In the genomic region with DNA sequence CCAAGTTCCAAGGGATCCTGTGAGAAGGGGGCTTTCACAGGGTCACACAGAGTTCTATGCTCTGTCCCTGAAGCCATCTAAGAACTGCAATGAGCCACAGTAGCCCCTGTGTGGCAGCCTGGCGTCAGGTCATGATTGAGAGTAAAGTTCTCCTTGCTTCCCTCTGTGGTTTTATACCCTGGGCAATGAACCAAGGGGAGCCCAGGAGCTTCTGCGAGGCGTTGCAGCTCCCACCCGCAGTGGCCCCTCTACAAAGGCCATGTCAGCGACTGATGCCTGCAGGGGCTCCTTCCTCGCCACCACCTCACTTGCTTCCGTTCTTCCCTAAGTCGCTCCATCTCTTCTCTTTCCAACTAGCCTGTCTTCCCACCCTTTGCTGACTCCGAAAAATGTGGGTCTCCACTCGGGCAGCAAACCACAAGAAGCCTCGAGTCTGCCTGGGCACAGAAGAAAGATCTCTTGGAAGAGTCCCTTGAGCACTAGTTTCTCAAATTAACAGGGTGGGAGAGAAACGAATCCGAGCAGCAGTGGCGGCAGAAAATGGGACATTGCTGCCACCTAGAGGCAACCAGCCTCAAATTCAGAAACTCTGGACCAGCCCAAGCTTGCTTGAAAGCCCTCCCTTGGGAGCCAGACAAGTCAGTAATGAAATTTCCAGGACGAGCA, we compare ENCODE assay signal across 8 mouse cellular contexts. TPM values are rescaled to one million over a fixed set of nuclear protein-coding genes. Genes with fewer than 3 reads are reported as not detected.
A peak's percentile ranks its signal among the peaks of the same experiment; 100 is the strongest.
DNase-seq lines count a peak whose midpoint lies in the region; ATAC-seq and TF ChIP-seq lines count a peak whose summit lies in the region.

No protein-coding gene starts in this region.

- H3K27ac ChIP-seq in heart, embryonic 13.5 days (replicated peaks) = no peak overlapping the region
- no peak overlapping the region for H3K27ac ChIP-seq in kidney, postnatal 0 days
- H3K27ac ChIP-seq in liver, embryonic 13.5 days = no peak overlapping the region
- H3K27ac ChIP-seq in stomach, embryonic 14.5 days (ENCODE audit: low read length) = no peak overlapping the region

- 2% methylated on average over 15 of the region's 15 CpGs for WGBS in heart, embryonic 13.5 days
- 2% methylated on average over 15 of the region's 15 CpGs for WGBS in kidney, postnatal 0 days
- WGBS in liver, embryonic 13.5 days (ENCODE audit: insufficient replicate concordance) = under 1% methylated on average over 15 of the region's 15 CpGs
- 2% methylated on average over 15 of the region's 15 CpGs for WGBS in stomach, embryonic 14.5 days

- ATAC-seq in erythroid progenitor cell, adult 5-6 weeks (replicated peaks; ENCODE audit: low FRiP score, poor library complexity, severe bottlenecking) = 0 out of 2 replicates have a peak, but pooled peaks have one; percentile 52
- 0 out of 2 replicates have a peak, but pooled peaks have one; percentile 35 for ATAC-seq in heart, embryonic 13.5 days (ENCODE audit: extremely low read depth, insufficient number of reproducible peaks, low FRiP score, low TSS enrichment)
- ATAC-seq in kidney, postnatal 0 days (replicated peaks; ENCODE audit: low FRiP score, low read depth) = peak; percentile 72
- peak; percentile 63 for ATAC-seq in liver, embryonic 13.5 days (ENCODE audit: low read depth)
- peak; percentile 75 for ATAC-seq in stomach, embryonic 14.5 days (ENCODE audit: insufficient number of reproducible peaks, insufficient read depth, low FRiP score, low read depth)

- no peaks in the 10 kb centered on the region for H3K9me3 ChIP-seq in heart, embryonic 13.5 days
- H3K9me3 ChIP-seq in kidney, postnatal 0 days (replicated peaks; ENCODE audit: low read length) = no peaks in the 10 kb centered on the region
- H3K9me3 ChIP-seq in liver, embryonic 13.5 days (replicated peaks) = no peaks in the 10 kb centered on the region
- no peaks in the 10 kb centered on the region for H3K9me3 ChIP-seq in stomach, embryonic 14.5 days (ENCODE audit: control insufficient read depth, low read depth, low read length)

- H3K4me2 ChIP-seq in heart, embryonic 13.5 days = peak overlapping the region; percentile 93
- peak overlapping the region; percentile 95 for H3K4me2 ChIP-seq in kidney, postnatal 0 days (ENCODE audit: low read length)
- H3K4me2 ChIP-seq in liver, embryonic 13.5 days = peak overlapping the region; percentile 72
- peak overlapping the region; percentile 93 for H3K4me2 ChIP-seq in stomach, embryonic 14.5 days (replicated peaks; ENCODE audit: low read depth, low read length)

- TF ChIP-seq POLR2A in brain, embryonic 14.5 days (IDR thresholded peaks at IDR 0.05; ENCODE audit: borderline replicate concordance, extremely low read depth, insufficient read depth, insufficient read length, poor library complexity, severe bottlenecking) = no peak

- no peaks in the 10 kb centered on the region for H3K36me3 ChIP-seq in heart, embryonic 13.5 days
- no peaks in the 10 kb centered on the region for H3K36me3 ChIP-seq in kidney, postnatal 0 days (ENCODE audit: insufficient read depth, low read length)
- no peaks in the 10 kb centered on the region for H3K36me3 ChIP-seq in liver, embryonic 13.5 days
- no peaks in the 10 kb centered on the region for H3K36me3 ChIP-seq in stomach, embryonic 14.5 days (ENCODE audit: control insufficient read depth, insufficient read depth, low read length)

- H3K4me3 ChIP-seq in heart, embryonic 13.5 days = peak overlapping the region; percentile 59
- peak overlapping the region; percentile 39 for H3K4me3 ChIP-seq in kidney, postnatal 0 days (replicated peaks; ENCODE audit: low read depth, low read length)
- peak overlapping the region; percentile 51 for H3K4me3 ChIP-seq in liver, embryonic 13.5 days (replicated peaks)
- peak overlapping the region; percentile 36 for H3K4me3 ChIP-seq in stomach, embryonic 14.5 days (ENCODE audit: low read depth, low read length)

- no peaks in the 10 kb centered on the region; the same call in 1 of the 2 replicates for H3K27me3 ChIP-seq in heart, embryonic 13.5 days (replicated peaks)
- H3K27me3 ChIP-seq in kidney, postnatal 0 days (ENCODE audit: insufficient read depth, low read length) = no peaks in the 10 kb centered on the region
- no peaks in the 10 kb centered on the region for H3K27me3 ChIP-seq in liver, embryonic 13.5 days
- H3K27me3 ChIP-seq in stomach, embryonic 14.5 days (ENCODE audit: control insufficient read depth, insufficient read depth, low read length) = no peaks in the 10 kb centered on the region

- TF ChIP-seq CTCF in brain, embryonic 14.5 days (IDR thresholded peaks at IDR 0.05; ENCODE audit: borderline replicate concordance, extremely low read depth, insufficient read depth, insufficient read length) = peak; percentile 95
- peak; percentile 81 for TF ChIP-seq CTCF in kidney, postnatal 0 days (IDR thresholded peaks at IDR 0.05; ENCODE audit: low read depth)

- peaks cover 5% of the 10 kb centered on the region; the same call in 1 of the 2 replicates for H3K4me1 ChIP-seq in heart, embryonic 13.5 days
- no peaks in the 10 kb centered on the region for H3K4me1 ChIP-seq in kidney, postnatal 0 days (replicated peaks; ENCODE audit: insufficient read depth, low read length)
- H3K4me1 ChIP-seq in liver, embryonic 13.5 days (replicated peaks) = peaks cover 4% of the 10 kb centered on the region; the same call in 1 of the 2 replicates
- H3K4me1 ChIP-seq in stomach, embryonic 14.5 days (ENCODE audit: control insufficient read depth, insufficient read depth, low read length) = 0 out of 2 replicates have a peak, but pooled peaks cover 3% of the 10 kb centered on the region

- peak overlapping the region; percentile 79 for H3K9ac ChIP-seq in heart, embryonic 13.5 days
- H3K9ac ChIP-seq in kidney, postnatal 0 days (ENCODE audit: low read depth, low read length) = peak overlapping the region; percentile 59
- H3K9ac ChIP-seq in liver, embryonic 13.5 days = peak overlapping the region; percentile 45; the same call in 1 of the 2 replicates
- H3K9ac ChIP-seq in stomach, embryonic 14.5 days (replicated peaks; ENCODE audit: low read depth, low read length) = peak overlapping the region; percentile 30; the same call in 1 of the 2 replicates

- peak; percentile 83 for DNase-seq in CD4-positive, CD25-positive, alpha-beta regulatory T cell, adult 2 months (ENCODE audit: low read depth, low spot score)
- peak; percentile 95 for DNase-seq in brain, embryonic 14.5 days (ENCODE audit: low read depth)
- peak; percentile 91 for DNase-seq in kidney, postnatal 0 days (ENCODE audit: low spot score)
- peak; percentile 32 for DNase-seq in liver, embryonic 13.5 days
- peak; percentile 44 to 68 for DNase-seq in natural killer cell, adult 2 months (ENCODE audit: low spot score in 2 of 2)

RNA-seq across cellular contexts. Expression of gene 1700016C15Rik, which starts 27.0 kb away (rescaled TPM):
- not detected in 2 replicates for polyA plus RNA-seq in brain, embryonic 14.5 days (2012; rRNA removed)
- total RNA-seq in erythroid progenitor cell, adult 5-6 weeks (2015; ENCODE audit: low replicate concordance) = not detected in 2 replicates
- total RNA-seq in erythroid progenitor cell, adult 5-6 weeks (2017; ENCODE audit: low replicate concordance) = not detected in 2 replicates
- polyA plus RNA-seq in heart, embryonic 13.5 days (2015; fragmentation: Nextera tagmentation; extraction: Ambion mirVana) = not detected in 2 replicates
- 6.3 and 9.1 TPM in 2 replicates for polyA plus RNA-seq in kidney, postnatal 0 days (2015; fragmentation: Nextera tagmentation; extraction: Ambion mirVana)
- polyA plus RNA-seq in liver, embryonic 13.5 days (2015; fragmentation: Nextera tagmentation; extraction: Ambion mirVana) = not detected in 2 replicates
- polyA plus RNA-seq in stomach, embryonic 14.5 days (2014; fragmentation: Nextera tagmentation; extraction: Ambion mirVana) = 0.70 TPM in 1 of 2 replicates, not detected in the other

Comparison
In these comparisons a context has a peak if more than half of its experiments do, and no peak if none do; other contexts are left out.
1. DNase-seq: peak in every context shown above with its lines; median percentile 95 in brain, embryonic 14.5 days; 91 in kidney, postnatal 0 days; 83 in CD4-positive, CD25-positive, alpha-beta regulatory T cell, adult 2 months; 56 in natural killer cell, adult 2 months; 32 in liver, embryonic 13.5 days.